Mouse (Mus musculus): ENCODE measurements around the gene Sh3bgrl2.

Gene Sh3bgrl2

DNA sequence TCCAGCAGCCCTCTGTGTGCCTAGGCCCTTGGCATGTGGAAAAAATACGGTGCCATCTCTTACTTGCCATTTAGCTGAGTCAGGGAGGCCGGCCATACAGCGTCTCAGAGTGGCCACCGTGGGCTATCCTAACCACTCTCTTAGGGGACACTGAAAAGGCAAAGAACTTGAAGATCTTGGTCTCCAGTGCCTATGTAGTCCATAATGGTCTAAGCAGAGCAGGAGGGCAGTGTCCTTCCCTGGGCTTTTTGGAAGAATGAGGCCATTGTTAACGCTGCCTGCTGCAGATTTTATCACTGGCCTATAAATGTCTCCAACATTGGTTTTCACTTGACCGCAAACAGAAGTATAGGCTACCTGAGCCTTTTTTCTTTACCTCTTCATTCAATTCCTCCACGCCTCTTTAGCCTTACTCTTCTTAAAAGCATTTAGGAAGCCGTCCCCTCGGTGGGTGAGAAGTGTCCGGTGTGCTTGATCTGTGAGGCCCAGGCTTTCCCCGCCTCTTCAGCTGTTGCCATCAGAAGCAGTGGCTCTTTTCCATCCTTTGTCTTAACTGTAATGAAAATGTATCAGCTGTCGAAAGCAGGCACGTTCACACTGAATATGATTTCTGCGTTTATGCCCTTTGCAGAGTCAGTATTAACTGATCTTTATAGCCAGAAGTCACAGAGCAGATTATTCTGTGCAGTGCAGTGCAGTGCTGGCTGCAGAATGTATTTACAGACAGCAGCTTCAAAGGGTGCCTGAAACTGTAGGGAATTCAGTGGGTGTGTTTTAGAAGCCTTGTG lies 41.7 kb downstream of the Sh3bgrl2 start:
- no peak for DNase-seq (ENCODE audit: low spot score in 2 of 2)

DNA sequence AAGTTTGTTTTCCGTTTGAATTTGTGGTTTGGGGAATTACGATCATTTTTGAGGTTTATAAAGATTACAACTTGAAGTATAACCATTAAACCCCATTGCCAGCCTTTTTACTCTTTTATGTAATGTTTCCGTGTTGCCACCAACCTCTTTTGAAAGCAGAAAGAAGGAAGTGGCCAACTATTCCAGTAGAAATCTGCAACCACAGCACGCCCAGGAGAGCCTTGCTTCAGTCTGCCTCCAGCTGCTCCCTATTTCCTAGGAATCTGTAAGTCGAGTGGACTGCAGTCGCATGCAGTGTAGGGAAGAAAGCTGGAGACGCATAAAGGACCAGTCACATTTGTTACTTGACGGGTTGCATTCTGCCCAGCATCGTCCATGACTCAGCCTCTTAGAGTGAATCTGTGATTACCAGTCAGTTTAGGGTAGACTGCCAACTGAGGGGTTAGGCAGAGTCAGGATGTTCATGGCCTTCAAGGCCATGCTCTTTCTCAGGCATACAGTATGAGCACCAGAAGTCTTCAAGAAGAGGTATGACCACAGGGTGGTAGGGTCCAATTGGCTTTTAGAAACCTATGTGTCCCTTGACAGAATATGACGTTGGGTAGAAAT lies 43.8 kb downstream of the Sh3bgrl2 start:
- DNase-seq (ENCODE audit: low spot score in 2 of 2): no peak

DNA sequence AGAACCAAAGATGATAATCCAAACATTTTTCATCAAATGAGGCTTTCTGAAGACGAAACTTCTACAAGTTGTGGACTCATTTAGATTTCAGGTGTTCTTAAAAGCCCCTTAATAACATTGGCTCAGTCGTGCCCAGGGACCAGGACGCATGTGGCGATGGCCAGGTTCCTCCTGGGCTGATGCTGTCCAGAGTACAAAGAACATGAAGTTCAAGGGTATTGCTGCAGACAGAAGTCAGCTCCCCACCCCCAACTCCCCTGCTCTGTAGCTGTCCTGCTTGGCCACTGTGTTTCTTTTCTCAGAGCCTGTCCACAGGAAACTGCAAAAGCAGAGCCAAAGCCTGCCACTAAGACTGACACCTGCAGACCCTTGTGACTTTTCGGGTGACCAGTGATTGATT lies 45.7 kb downstream of the Sh3bgrl2 start:
- DNase-seq (ENCODE audit: low spot score in 2 of 2): no peak

DNA sequence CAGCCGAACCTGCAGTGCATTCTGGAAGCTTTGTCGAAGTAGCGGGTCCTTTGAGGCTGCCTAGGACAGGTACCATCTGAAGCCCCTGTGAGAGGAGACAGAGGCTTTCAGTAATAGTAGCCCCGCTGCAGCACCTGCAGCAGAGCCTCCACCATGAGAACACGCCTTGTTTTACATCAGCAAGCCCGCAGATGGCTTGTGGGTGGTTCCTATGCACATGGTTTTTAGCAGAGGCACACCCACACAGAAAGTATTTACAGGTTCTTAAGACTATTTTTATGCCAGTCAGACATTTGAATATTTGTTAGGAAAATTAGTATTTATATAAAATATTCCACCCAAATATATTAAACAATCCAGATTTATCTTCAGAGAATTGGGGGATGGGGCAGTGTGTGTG lies 48.0 kb downstream of the Sh3bgrl2 start:
- no peak for DNase-seq (ENCODE audit: low spot score in 2 of 2)

DNA sequence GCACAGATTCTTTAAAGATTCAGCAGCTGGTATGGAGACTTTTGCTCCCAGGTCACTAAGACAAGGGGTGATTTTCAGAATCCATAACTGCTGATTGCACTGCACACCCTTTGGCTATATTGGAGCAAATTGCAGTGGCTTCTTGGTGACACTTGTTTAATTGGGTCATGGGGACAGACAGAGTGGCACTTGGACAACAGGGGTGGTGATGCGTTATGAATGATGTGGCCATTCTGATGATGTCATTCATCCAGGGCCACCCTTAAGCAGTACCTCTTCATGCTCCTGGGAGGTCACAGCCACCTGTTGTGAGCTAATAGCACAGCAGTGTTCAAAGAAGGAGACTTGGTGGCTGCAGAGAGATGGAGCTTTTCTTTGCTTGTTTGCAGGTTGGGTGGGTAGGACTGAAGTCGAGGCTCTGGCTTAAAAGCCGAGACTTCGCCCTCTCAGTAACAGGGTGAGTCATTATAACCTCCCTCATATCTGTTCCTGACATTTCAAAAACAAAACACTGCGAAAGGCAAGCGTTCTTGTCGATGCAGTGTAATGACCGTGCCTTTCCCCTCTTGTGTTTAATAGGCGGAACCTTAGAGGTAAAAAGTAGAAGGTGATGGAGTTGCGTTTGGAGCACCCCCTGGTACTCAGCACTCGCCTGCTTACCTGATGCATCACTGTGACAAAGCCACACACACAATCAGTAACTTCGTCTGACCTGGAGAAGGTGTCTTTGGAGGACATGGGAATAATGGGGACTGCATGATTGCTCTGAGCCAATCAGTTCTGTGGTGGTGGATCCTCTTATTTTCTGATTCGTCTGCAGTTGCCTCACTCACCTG lies 48.7 kb downstream of the Sh3bgrl2 start:
- peak in 1 of 2 experiments; percentile 39 for DNase-seq (ENCODE audit: low spot score in 2 of 2)

DNA sequence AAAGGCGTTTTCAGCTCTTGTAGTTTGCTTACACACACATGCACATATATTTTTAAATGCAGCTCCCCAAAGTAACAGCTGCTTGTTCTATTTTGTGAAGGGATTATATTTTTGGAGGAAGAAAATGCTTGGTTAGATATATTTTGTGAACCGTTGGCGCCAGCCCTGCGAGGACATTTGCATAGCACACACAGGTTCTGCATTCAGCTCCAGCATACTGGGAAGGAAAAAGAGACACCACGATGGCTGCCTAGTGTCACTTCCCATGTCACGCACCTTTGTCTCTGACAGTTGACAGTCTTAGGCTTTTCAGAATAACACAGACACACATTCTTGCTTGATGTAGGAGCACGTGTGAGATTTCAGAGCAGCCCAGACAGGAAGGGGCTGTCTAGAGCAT lies 49.9 kb downstream of the Sh3bgrl2 start:
- DNase-seq (ENCODE audit: low spot score in 2 of 2): no peak

DNA sequence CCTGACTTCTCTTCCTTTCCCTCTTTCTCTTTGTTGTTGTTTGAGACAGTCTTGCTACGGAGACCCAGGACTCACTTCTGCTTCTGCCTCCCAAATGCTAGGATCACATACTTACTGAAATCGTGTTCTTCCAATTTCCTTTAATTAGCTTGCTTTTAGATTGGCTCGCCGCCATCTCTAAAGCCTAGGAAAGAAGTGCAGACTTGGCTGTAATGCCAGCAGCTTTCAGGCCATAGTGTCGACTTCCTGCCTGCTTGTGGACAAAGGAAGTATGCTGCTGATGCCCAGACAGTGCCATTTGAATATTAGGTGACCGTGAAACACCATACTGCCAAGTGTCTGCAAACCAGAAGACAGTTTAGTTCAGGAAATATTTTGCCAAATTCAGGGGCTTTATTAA lies 51.4 kb downstream of the Sh3bgrl2 start:
- no peak for DNase-seq (ENCODE audit: low spot score in 2 of 2)

DNA sequence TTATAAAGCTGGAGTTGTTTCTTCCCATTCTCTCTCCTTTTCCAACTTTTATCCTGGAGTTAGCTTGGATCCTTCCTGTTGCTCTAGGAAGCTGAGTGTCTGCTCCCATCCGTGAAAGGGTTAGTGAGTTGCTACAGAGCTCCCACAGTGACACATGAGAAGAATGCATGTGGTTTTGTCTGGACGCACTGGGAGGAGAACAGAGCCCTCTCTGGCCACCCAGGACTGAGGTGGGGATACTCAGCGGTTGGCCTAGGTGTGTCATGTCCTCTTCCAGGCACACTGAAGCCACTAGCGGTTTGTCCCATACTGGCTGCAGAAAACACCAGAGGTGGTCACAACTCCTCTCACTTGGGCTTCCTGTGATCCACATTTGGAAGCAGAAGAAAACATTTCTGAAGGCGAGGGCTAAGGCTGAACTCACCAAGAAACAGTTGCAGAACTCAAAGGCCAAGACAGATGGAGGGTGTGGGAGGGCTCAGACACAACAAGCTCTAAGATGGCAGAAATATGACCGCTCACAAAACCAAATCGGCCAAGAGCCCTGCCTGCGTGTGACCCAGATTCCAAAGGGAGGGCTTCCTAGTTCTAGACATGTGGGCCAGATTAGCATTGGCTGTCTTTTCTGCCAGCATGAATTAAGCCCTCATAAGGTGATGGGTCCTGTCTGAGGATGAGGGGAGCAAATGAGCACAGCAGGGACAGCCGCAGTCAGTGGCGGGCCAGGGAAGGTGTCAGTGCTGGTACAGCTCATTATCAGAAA lies 52.3 kb downstream of the Sh3bgrl2 start:
- DNase-seq (ENCODE audit: low spot score in 2 of 2): no peak

DNA sequence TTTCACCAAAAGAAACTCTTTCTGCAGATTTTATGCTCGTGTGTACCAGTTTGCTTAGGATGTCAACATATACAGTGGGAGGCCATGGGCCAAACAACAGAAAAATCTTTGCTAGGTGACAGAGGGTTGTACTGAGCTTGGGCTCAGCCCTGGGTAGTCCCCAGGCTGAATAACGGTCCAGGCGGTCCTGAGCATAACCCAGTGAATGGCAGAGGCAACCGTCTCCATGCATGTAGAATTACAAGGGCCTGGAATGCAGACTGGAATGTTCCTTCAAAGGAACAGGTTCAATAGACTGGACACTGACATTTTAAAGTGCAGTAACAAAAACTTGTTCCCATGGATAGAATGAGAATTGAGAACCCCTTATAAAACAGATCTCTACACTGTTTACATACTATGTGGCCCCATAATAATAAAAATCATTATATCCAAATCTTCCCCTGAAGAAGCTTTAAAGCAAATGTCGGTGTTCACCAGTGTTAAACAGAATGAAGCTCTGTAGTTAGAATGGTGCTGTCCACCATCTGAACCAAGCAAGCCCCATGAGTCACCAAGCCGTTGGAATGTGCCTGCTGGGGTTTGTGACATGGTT lies 54.1 kb downstream of the Sh3bgrl2 start:
- no peak for DNase-seq (ENCODE audit: low spot score in 2 of 2)

DNA sequence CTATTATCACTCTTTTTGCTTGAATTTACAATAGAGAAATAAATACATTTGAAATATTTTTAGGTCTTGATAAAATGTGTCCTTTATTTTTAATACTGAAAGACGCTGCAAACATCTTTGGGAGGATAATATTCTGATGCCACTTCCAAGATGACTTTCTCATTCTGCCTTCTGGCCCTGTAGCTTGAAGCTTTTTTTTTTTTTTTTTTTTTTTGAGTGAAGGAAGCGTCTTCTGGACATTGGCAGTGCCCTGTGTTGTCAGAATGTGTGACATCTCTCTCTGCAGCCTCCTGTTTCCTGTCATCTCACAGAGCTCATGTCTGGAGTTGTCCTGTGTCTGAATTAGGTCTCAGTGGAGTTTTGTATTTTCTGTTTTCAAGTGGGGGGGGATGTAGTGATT lies 55.0 kb downstream of the Sh3bgrl2 start:
- DNase-seq (ENCODE audit: low spot score in 2 of 2): no peak

DNA sequence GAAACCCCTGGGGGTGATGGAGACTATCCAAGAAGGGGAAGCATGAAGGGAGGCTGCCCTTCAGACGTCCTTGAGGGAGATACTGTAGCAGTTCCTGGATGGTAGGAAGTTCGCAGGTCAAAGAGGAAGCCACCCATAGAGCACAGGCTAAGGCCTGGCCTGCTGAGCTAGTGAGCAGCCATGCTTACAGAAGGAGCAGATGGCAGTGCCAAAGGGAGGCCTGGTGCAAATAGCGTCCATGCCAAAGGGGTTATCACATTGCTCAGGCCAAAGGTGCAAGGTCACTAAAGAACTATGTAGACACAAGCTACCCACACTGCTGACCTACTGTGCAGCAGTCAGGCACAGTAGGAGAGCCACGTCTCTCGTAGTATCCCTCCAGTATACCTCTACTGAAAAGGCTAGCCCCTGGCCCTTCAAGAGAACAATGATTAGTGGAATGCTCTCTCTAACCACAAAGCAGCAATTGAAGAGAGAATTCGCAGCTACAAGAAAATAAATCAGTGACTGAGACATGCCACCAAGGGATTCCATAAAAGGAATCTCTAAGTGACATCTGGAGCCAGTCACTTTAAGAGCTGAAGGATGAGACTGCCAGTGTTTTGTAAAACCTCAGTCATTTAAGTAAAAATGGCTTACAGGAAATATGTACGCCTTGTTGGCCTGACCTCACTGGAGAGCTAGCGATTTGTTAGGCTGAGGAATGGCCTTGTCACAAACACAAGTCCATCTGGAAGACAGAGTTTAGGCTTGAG lies 57.9 kb downstream of the Sh3bgrl2 start:
- no peak for DNase-seq (ENCODE audit: low spot score in 2 of 2)

DNA sequence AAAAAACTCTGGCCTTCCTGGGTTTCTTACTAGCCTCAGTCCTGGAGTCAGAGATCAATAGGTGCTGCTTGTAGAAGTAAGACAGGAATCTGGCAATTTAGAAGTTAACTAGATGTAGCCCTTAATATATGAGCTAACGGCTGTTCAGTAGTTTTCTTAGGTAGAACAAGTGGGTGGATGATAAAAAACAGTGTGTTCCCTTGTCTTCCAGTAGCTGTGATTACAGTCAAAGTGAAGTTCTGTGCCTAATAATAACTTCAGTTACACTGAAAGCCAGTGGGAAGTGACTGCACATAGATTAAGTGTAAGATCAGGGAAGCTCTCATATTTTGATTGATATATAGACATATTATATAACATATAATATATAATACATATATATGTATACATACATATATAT lies 60.0 kb downstream of the Sh3bgrl2 start:
- DNase-seq (ENCODE audit: low spot score in 2 of 2): no peak

DNA sequence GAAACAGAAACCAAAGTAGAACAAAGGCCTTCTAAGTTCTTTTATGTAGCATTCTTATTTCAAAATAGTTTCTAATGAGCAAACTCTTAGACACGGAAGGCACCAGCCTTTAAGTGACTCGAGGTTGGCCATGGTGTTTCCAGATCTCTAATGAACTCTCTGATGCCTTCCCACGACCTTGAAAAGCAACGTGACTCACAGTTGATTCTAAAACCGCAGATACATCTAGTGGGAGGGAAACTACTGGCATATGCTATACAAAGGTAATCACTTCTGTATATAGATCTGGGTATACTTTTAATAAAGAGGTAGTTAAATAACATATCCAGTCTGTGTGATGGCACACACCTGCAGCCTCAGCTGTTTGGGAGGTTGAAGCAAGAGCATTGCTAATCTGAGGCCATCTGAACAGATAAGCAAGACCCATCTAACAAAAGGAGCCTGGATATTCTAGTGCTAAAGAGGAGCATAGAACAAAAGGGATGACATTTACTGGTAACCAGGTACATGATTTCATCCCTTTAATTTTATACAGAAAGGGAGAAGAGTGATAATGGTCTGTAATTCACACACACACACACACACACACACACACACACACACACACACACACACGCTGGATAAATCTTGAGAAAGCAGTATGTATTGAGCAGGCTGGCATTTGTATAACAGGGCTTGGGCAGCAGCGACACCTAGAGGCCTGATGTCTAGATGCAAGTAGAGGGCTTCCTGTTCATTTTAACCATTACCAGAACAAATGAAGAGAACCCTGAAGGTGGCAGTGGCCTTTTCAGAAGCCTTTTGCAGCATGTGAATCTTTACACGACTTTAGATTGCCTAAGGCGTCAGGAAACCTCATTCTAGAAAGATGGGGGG lies 61.5 kb downstream of the Sh3bgrl2 start:
- peak; percentile 71 to 81 for DNase-seq (ENCODE audit: low spot score in 2 of 2)

DNA sequence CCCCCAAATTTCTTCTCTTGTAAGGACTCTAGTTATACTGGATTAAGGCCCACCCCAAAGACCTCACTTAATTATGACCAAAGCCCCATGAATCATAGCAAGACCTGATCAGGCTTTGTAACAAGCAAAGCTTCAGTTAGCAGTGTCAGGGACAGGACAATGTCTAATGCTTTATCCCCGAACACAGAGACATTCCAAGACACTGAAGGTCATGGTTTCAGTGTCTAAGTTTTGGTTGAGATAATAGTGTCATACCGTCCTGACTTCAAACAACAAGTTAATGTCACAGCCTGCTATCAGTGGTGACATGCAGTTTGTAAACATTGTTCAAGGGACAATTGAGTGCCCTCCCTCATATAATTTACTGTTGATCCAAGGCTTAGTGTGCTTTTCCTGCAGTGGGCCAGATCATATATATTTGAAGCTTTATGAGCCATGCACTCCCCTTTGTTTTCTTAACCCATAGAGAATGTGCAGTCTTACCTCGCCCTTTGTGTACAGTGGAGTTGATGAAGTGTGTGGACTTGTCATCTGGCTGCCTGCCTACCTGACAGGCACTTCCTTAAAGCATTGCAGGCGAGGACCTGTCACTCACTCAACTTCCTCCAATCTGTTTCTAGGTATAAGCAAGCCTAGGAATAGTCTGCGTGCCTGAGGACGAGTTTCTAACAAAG lies 67.9 kb downstream of the Sh3bgrl2 start:
- no peak for DNase-seq (ENCODE audit: low spot score in 2 of 2)

DNA sequence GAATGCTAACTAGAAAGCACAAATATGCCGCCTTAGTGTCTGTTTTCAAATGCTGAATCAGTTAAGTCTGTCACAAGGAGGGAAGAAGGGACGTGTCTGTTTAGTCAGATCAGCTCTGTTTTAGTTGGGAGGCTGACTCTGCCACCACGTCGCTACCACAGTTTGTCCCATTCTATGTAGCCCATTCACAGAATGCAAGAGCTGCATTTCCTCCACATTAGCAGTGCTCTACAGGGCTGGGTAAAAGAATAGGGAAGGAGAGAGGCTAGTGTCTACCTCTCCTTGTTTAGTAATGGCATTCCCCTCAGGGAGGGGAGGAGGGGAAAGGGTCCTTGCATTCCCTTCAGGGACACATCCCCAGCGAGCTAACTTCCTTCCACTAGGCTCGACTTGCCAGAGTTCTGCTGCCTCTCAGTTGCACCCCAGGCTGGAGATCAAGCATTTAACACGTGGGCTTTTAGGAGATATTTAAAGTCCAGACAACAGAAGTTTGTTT lies 68.5 kb downstream of the Sh3bgrl2 start:
- no peak for DNase-seq (ENCODE audit: low spot score in 2 of 2)

DNA sequence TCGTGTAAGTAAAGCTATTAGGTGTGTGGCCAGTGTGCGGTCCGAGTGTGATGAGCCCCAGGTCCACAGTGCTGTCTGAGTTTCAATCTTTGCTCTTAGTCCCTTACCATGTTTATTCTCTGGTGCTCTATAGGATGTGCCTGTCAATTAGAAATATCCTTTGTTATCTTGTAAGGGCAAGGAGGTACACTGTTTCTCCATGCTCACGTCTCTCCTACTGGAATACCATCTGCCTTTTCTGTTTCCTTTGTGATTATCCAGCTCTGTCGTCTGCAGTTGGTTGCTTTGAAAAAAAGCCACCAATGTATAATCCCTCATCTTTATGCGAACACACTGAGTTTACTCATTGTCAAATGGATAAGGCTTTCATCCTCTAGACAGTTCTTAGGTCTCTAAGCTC lies 75.3 kb downstream of the Sh3bgrl2 start:
- no peak for DNase-seq (ENCODE audit: low spot score in 2 of 2)

DNA sequence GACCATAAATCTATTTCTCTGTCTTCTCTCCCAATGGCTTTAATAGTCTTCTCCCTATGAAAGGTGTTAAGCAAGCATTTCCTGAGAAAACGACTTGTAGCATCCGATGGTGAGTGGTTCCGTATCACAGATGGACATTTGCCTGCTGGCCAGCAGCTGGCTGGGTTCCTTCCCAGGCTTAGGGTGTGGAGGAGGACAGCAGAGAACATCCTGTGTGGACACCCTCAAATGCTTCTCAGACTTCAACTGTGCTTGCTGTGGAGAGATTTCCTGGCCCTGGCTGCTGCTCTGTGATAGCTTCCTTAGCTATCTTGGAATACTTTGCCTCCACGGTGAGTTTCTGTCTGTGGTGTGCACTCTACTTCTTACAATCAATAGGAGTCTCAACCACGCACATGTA lies 76.1 kb downstream of the Sh3bgrl2 start:
- no peak for DNase-seq (ENCODE audit: low spot score in 2 of 2)

DNA sequence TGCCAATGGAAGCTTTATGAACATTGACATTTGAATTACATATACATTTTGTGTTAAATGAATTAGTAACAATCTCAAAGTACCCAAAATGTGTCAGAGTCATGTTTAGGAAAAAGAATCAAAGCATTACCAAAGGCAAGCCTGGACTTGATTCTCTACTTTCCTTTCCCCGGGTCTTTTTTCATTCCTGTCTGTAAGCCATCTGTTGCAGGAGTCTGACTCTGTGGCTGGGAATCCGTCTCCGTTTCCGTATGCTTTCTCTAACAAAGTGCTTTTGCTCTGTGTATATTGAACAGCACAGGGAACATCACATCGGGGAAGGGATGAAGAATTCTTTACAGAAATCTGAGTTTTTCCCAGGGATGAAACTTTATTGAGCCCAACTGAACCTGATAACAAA lies 77.0 kb downstream of the Sh3bgrl2 start:
- DNase-seq (ENCODE audit: low spot score in 2 of 2): no peak
